Mouse (Mus musculus) midbrain, embryonic 15.5 days (tissue): ENCODE results near the gene Vmn2r58. TPM values are rescaled to one million over a fixed set of nuclear protein-coding genes. Genes with fewer than 3 reads are reported as not detected.
"Not testable (repeated sequence)": the region's sequence is repeated elsewhere in the genome, so short reads cannot be mapped to it uniquely, and the experiment has no call there.

Source experiments
- ATAC-seq: fragments of 200-750 bp; cut with Nextera tagmentation; replicated peaks from 2 replicates; pipeline ENCODE4 v1.8.0; 2017; ENCODE audit warnings: moderate TSS enrichment
- H3K27ac ChIP-seq: fragments of 300-500 bp; sonication (generic); 2 replicates; pipeline ENCODE4 v1.5.1; 2015; ENCODE audit warnings: mild to moderate bottlenecking, inconsistent platforms
- H3K27me3 ChIP-seq: fragments of 300-500 bp; sonication (generic); replicated peaks from 2 replicates; pipeline ENCODE4 v1.6.1; 2015; ENCODE audit warnings: inconsistent platforms
- H3K36me3 ChIP-seq: fragments of 300-500 bp; sonication (generic); replicated peaks from 2 replicates; pipeline ENCODE4 v1.6.1; 2015; ENCODE audit warnings: inconsistent platforms
- H3K4me1 ChIP-seq: fragments of 300-500 bp; sonication (generic); 2 replicates; pipeline ENCODE4 v1.6.1; 2015; ENCODE audit warnings: inconsistent platforms
- H3K4me2 ChIP-seq: fragments of 300-500 bp; sonication (generic); 2 replicates; pipeline ENCODE4 v1.6.1; 2015; ENCODE audit warnings: inconsistent platforms, mild to moderate bottlenecking, moderate library complexity
- H3K4me3 ChIP-seq: fragments of 300-500 bp; sonication (generic); 2 replicates; pipeline ENCODE4 v1.5.1; 2015; ENCODE audit warnings: mild to moderate bottlenecking, inconsistent platforms
- H3K9ac ChIP-seq: fragments of 300-500 bp; sonication (generic); 2 replicates; pipeline ENCODE4 v1.6.1; 2015; ENCODE audit warnings: mild to moderate bottlenecking, inconsistent platforms
- H3K9me3 ChIP-seq: fragments of 300-500 bp; sonication (generic); 2 replicates; pipeline ENCODE4 v1.6.1; 2016; ENCODE audit warnings: inconsistent platforms
- WGBS: fragments of 180-500 bp; shearing (Covaris S2); methylation state at CpG from one replicate; pipeline ENCODE4 v1.1.7; 2015; ENCODE audit warnings: mixed read lengths; 5-methylcytosine and 5-hydroxymethylcytosine counted together
- polyA plus RNA-seq: library from polyadenylated mRNA; unstranded; fragments of >200 nt; fragmentation: Nextera tagmentation; extraction: Ambion mirVana; gene quantifications from 2 replicates; pipeline ENCODE4 v1.2.1, GENCODE M21; 2015

The Vmn2r58 gene
- not detected in 2 replicates for polyA plus RNA-seq

DNA sequence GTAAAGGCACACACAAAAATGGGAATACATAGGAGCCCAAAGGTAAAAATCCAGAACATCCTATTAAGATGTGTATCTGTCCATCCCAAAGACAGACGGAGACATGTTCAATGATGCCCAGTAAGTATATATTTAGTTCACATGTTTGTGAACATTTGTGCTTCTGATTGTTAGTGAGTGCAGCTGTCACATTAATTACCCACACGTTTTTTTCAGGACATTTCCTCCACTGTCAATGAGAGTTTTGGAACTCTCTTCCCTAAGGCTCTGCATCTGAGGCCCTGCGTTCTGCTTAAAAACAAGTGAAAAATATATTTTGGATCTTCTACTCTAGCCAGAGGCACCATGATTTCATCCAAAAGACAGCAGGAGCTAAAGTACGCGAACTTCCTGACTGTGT is at the start of gene Vmn2r58:
Vmn2r58 (minus strand) TSS at position 101 of the 400 bp plus-strand sequence.
- not testable (repeated sequence) for H3K9me3 ChIP-seq, H3K4me1 ChIP-seq, H3K9ac ChIP-seq, H3K4me3 ChIP-seq, H3K27ac ChIP-seq, H3K36me3 ChIP-seq, H3K4me2 ChIP-seq, H3K27me3 ChIP-seq, ATAC-seq
- 80% methylated on average over 5 of the region's 5 CpGs for WGBS

Other genes starting within 250 kb of the Vmn2r58 start
- gene Zfp788, start 239.5 kb downstream of the Vmn2r58 start, polyA plus RNA-seq: 22.7 and 26.1 TPM in 2 replicates
- not detected in 2 replicates for gene Vmn2r59, start 186.3 kb upstream of the Vmn2r58 start, polyA plus RNA-seq
- not detected in 2 replicates for gene Vmn2r60, start 235.1 kb upstream of the Vmn2r58 start, polyA plus RNA-seq